Mouse (Mus musculus): Measurements from ENCODE around the gene Acad12. TPM values are rescaled to one million over a fixed set of nuclear protein-coding genes. Genes with fewer than 3 reads are reported as not detected.
"Not testable (repeated sequence)": the region's sequence is repeated elsewhere in the genome, so short reads cannot be mapped to it uniquely, and the experiment has no call there.

Acad12 gene
- polyA plus RNA-seq, 1 experiment from 2014 or later = 5.4 TPM

DNA sequence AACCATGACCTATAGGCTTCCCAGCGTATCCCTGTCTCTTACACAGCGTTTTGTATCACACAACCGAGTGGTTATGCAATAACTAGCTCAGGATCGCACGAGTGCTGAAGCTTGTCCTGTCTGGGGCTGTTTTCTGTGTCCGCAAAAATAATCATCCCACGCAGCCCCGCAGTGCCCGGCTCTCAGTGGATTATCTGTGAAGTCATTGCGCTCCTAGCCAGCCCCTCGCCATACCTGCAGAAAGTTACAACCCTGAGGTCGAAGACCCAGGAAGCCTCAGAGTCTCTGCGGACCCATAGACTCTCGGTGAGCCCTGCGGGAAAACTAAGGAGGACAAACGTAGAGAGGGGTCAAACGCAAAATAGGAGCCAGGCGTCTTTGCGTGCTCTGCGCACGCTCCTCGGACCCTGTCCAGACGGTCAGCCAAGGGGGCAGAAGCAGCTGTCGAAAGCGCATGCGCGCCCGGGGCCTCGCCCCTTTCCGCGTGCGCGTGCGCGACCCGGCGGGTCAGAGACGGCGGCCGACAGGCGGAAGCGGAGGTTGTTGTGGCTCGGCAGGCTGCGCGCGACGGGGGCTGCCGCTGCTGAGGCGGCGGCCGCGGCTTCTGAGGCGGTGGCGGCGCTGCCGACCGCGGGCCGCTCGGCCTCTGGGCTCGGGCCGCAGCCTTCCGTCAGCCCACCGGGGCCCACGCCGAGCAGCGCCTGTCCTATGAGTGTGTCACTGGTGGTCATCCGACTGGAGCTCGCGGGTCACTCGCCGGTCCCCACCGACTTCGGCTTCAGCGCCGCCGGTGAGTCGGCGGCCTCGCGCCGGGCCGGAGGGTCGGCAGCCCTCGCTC, 41.5 kb upstream of the Acad12 start, which contains the start of the genes Acad10 and Brap:
TSS of gene Acad10 (minus strand) at position 456 of the 838 bp plus-strand sequence.
TSS of gene Brap (plus strand) at position 505 of the 838 bp plus-strand sequence.
- Histone ChIP-seq H3K36me3 (ENCODE audit: control insufficient read depth, insufficient read depth, low read length) (no peaks in the 10 kb centered on the region; the same call in 1 of the 2 replicates), H3K9ac (ENCODE audit: low read depth, low read length) (peak within 1 kb of the TSS; percentile 87), H3K27ac (ENCODE audit: low read depth, low read length) (peak within 1 kb of the TSS; percentile 62), H3K4me1 (ENCODE audit: control insufficient read depth, insufficient read depth, low read length) (peaks cover 7% of the 10 kb centered on the region), H3K4me2 (peak within 1 kb of the TSS; percentile 76), H3K27me3 (ENCODE audit: control insufficient read depth, insufficient read depth, low read length) (no peaks in the 10 kb centered on the region), H3K4me3 (ENCODE audit: low read depth, low read length) (peak within 1 kb of the TSS; percentile 90), H3K9me3 (replicated peaks; ENCODE audit: control insufficient read depth, low read length) (no peaks in the 10 kb centered on the region)
- ATAC-seq (replicated peaks; ENCODE audit: insufficient number of reproducible peaks, low FRiP score, low TSS enrichment) = peak; percentile 86
- 1% methylated on average over 84 of the region's 85 CpGs for WGBS (ENCODE audit: insufficient replicate concordance)

GRCm38 (mm10) chr5:121657656-121658055, 38.9 kb upstream of the Acad12 start:
- not testable (repeated sequence) for H3K36me3 ChIP-seq (ENCODE audit: control insufficient read depth, insufficient read depth, low read length); H3K27ac ChIP-seq (ENCODE audit: low read depth, low read length); H3K4me1 ChIP-seq (ENCODE audit: control insufficient read depth, insufficient read depth, low read length); H3K4me2 ChIP-seq; H3K9me3 ChIP-seq (replicated peaks; ENCODE audit: control insufficient read depth, low read length); H3K9ac ChIP-seq (ENCODE audit: low read depth, low read length); H3K4me3 ChIP-seq (ENCODE audit: low read depth, low read length); ATAC-seq (replicated peaks; ENCODE audit: insufficient number of reproducible peaks, low FRiP score, low TSS enrichment); H3K27me3 ChIP-seq (ENCODE audit: control insufficient read depth, insufficient read depth, low read length)
- WGBS (ENCODE audit: insufficient replicate concordance) = 87% methylated on average over 6 of the region's 6 CpGs

GRCm38 (mm10) chr5:121656866-121657265, 38.1 kb upstream of the Acad12 start:
- ATAC-seq (replicated peaks; ENCODE audit: insufficient number of reproducible peaks, low FRiP score, low TSS enrichment); H3K4me1 ChIP-seq (ENCODE audit: control insufficient read depth, insufficient read depth, low read length); H3K4me3 ChIP-seq (ENCODE audit: low read depth, low read length); H3K9me3 ChIP-seq (replicated peaks; ENCODE audit: control insufficient read depth, low read length); H3K27ac ChIP-seq (ENCODE audit: low read depth, low read length); H3K27me3 ChIP-seq (ENCODE audit: control insufficient read depth, insufficient read depth, low read length); H3K9ac ChIP-seq (ENCODE audit: low read depth, low read length); H3K36me3 ChIP-seq (ENCODE audit: control insufficient read depth, insufficient read depth, low read length); H3K4me2 ChIP-seq: not testable (repeated sequence)
- WGBS (ENCODE audit: insufficient replicate concordance) = 59% methylated on average over 6 of the region's 6 CpGs

DNA sequence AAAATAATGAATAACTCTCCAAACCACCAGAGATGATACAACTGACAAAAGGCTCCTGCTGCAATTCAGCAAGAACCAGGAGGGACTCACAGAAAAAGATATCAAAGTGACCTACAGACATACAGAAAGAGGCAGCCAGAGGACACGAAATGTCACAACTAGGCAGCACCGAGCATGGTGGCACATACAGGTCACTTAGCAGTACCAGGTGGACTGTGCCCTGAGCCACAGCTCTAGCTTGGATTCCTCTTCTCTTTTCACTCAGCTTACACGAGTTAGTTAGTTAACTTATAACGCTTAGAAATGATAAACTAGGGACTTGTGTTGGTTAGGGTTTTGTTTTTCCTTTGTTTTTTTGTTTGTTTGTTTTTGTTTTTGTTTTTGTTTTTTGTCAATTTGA, 35.8 kb upstream of the Acad12 start:
- H3K9me3 ChIP-seq (replicated peaks; ENCODE audit: control insufficient read depth, low read length) = no peaks in the 10 kb centered on the region
- no peaks in the 10 kb centered on the region for H3K4me1 ChIP-seq (ENCODE audit: control insufficient read depth, insufficient read depth, low read length)
- no peak overlapping the region for H3K4me2 ChIP-seq
- no peak overlapping the region for H3K27ac ChIP-seq (ENCODE audit: low read depth, low read length)
- no peaks in the 10 kb centered on the region for H3K36me3 ChIP-seq (ENCODE audit: control insufficient read depth, insufficient read depth, low read length)
- H3K27me3 ChIP-seq (ENCODE audit: control insufficient read depth, insufficient read depth, low read length) = no peaks in the 10 kb centered on the region
- no peak overlapping the region for H3K9ac ChIP-seq (ENCODE audit: low read depth, low read length)
- 76% methylated on average over 4 of the region's 4 CpGs for WGBS (ENCODE audit: insufficient replicate concordance)
- ATAC-seq (replicated peaks; ENCODE audit: insufficient number of reproducible peaks, low FRiP score, low TSS enrichment) = no peak
- H3K4me3 ChIP-seq (ENCODE audit: low read depth, low read length) = no peak overlapping the region

GRCm38 (mm10) chr5:121649134-121649533, 30.4 kb upstream of the Acad12 start:
- Histone ChIP-seq H3K9me3 (replicated peaks; ENCODE audit: control insufficient read depth, low read length) (no peaks in the 10 kb centered on the region), H3K4me2 (no peak overlapping the region), H3K4me3 (ENCODE audit: low read depth, low read length) (no peak overlapping the region), H3K4me1 (ENCODE audit: control insufficient read depth, insufficient read depth, low read length) (no peaks in the 10 kb centered on the region), H3K36me3 (ENCODE audit: control insufficient read depth, insufficient read depth, low read length) (no peaks in the 10 kb centered on the region), H3K27ac (ENCODE audit: low read depth, low read length) (no peak overlapping the region), H3K9ac (ENCODE audit: low read depth, low read length) (no peak overlapping the region), H3K27me3 (ENCODE audit: control insufficient read depth, insufficient read depth, low read length) (no peaks in the 10 kb centered on the region)
- ATAC-seq (replicated peaks; ENCODE audit: insufficient number of reproducible peaks, low FRiP score, low TSS enrichment) = no peak
- WGBS (ENCODE audit: insufficient replicate concordance) = 81% methylated on average over 7 of the region's 7 CpGs

GRCm38 (mm10) chr5:121639601-121640000, 20.9 kb upstream of the Acad12 start:
- H3K4me2 ChIP-seq = no peak overlapping the region

GRCm38 (mm10) chr5:121637296-121637695, 18.6 kb upstream of the Acad12 start:
- Histone ChIP-seq H3K27me3 (ENCODE audit: control insufficient read depth, insufficient read depth, low read length) (no peaks in the 10 kb centered on the region), H3K4me3 (ENCODE audit: low read depth, low read length) (no peak overlapping the region), H3K9ac (ENCODE audit: low read depth, low read length) (no peak overlapping the region), H3K9me3 (replicated peaks; ENCODE audit: control insufficient read depth, low read length) (no peaks in the 10 kb centered on the region), H3K27ac (ENCODE audit: low read depth, low read length) (no peak overlapping the region), H3K4me1 (ENCODE audit: control insufficient read depth, insufficient read depth, low read length) (no peaks in the 10 kb centered on the region), H3K4me2 (no peak overlapping the region), H3K36me3 (ENCODE audit: control insufficient read depth, insufficient read depth, low read length) (no peaks in the 10 kb centered on the region)
- no peak for ATAC-seq (replicated peaks; ENCODE audit: insufficient number of reproducible peaks, low FRiP score, low TSS enrichment)
- WGBS (ENCODE audit: insufficient replicate concordance) = 77% methylated on average over 6 of the region's 6 CpGs

More at GRCm38 (mm10) chr5:121639601-121640000, 20.9 kb upstream of the Acad12 start:
- H3K27me3 ChIP-seq (ENCODE audit: control insufficient read depth, insufficient read depth, low read length) = no peaks in the 10 kb centered on the region
- no peaks in the 10 kb centered on the region for H3K9me3 ChIP-seq (replicated peaks; ENCODE audit: control insufficient read depth, low read length)
- H3K36me3 ChIP-seq (ENCODE audit: control insufficient read depth, insufficient read depth, low read length) = no peaks in the 10 kb centered on the region
- no peak for ATAC-seq (replicated peaks; ENCODE audit: insufficient number of reproducible peaks, low FRiP score, low TSS enrichment)
- H3K9ac ChIP-seq (ENCODE audit: low read depth, low read length) = no peak overlapping the region
- no peaks in the 10 kb centered on the region for H3K4me1 ChIP-seq (ENCODE audit: control insufficient read depth, insufficient read depth, low read length)
- H3K4me3 ChIP-seq (ENCODE audit: low read depth, low read length) = no peak overlapping the region
- no peak overlapping the region for H3K27ac ChIP-seq (ENCODE audit: low read depth, low read length)
- 86% methylated on average over 9 of the region's 9 CpGs for WGBS (ENCODE audit: insufficient replicate concordance)

GRCm38 (mm10) chr5:121634668-121635067, 15.9 kb upstream of the Acad12 start:
- no peak for ATAC-seq (replicated peaks; ENCODE audit: insufficient number of reproducible peaks, low FRiP score, low TSS enrichment)
- Histone ChIP-seq H3K27ac (ENCODE audit: low read depth, low read length) (no peak overlapping the region), H3K4me1 (ENCODE audit: control insufficient read depth, insufficient read depth, low read length) (no peaks in the 10 kb centered on the region), H3K4me2 (no peak overlapping the region), H3K9me3 (replicated peaks; ENCODE audit: control insufficient read depth, low read length) (no peaks in the 10 kb centered on the region), H3K9ac (ENCODE audit: low read depth, low read length) (no peak overlapping the region), H3K4me3 (ENCODE audit: low read depth, low read length) (no peak overlapping the region), H3K27me3 (ENCODE audit: control insufficient read depth, insufficient read depth, low read length) (no peaks in the 10 kb centered on the region), H3K36me3 (ENCODE audit: control insufficient read depth, insufficient read depth, low read length) (no peaks in the 10 kb centered on the region)
- WGBS (ENCODE audit: insufficient replicate concordance) = 79% methylated on average over 5 of the region's 5 CpGs

DNA sequence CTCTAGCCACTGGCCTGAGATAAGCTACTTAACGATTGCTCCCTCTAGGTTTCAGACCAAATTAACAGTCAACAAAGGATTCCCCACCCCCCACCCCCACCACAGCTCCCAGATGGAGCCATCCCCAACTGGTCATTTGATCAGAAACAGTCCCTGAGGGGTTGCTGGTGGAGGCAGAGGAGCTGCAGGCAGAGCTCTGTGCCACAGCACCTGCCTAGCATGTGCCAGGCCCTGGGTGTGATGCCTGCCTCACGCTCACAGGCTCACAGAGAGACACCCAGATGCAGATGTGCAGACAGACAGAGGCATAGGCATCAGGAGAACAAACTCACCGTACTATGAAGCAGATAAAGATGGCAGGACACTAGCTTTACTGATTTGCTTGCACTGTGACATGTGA, 14.1 kb upstream of the Acad12 start:
- no peaks in the 10 kb centered on the region for H3K9me3 ChIP-seq (replicated peaks; ENCODE audit: control insufficient read depth, low read length)
- H3K36me3 ChIP-seq (ENCODE audit: control insufficient read depth, insufficient read depth, low read length) = no peaks in the 10 kb centered on the region
- no peaks in the 10 kb centered on the region for H3K4me1 ChIP-seq (ENCODE audit: control insufficient read depth, insufficient read depth, low read length)
- H3K27me3 ChIP-seq (ENCODE audit: control insufficient read depth, insufficient read depth, low read length) = no peaks in the 10 kb centered on the region
- no peak overlapping the region for H3K27ac ChIP-seq (ENCODE audit: low read depth, low read length)
- 28% methylated on average over 3 of the region's 3 CpGs for WGBS (ENCODE audit: insufficient replicate concordance)
- no peak overlapping the region for H3K9ac ChIP-seq (ENCODE audit: low read depth, low read length)
- no peak overlapping the region for H3K4me3 ChIP-seq (ENCODE audit: low read depth, low read length)
- H3K4me2 ChIP-seq = no peak overlapping the region
- no peak for ATAC-seq (replicated peaks; ENCODE audit: insufficient number of reproducible peaks, low FRiP score, low TSS enrichment)
